Mouse (Mus musculus): ENCODE results near the gene Ttc28.

- no peak for TF ChIP-seq ZNF384 (IDR thresholded peaks at IDR 0.05; ENCODE audit: low read depth, low read length)
- TF ChIP-seq HCFC1 (IDR thresholded peaks at IDR 0.05; ENCODE audit: borderline replicate concordance, insufficient read depth, low read length): no peak
These were observed 127.5 kb downstream of the Ttc28 start for GRCm38 (mm10) chr5:111007136-111007500.
